Mouse (Mus musculus) cerebellum, adult 11 months (tissue): ENCODE data around the gene Epha2.

Source experiments
- DNase-seq: peaks from one replicate; pipeline ENCODE4 v3.0.0; 2022

Gene Epha2

GRCm38 (mm10) chr4:141301116-141301553, at the start of gene Epha2:
Gene Epha2, plus strand, starts transcription at chr4:141301240.
- DNase-seq: peak; percentile 43

- DNase-seq: no peak
These were observed 48.4 kb upstream of the Epha2 start for GRCm38 (mm10) chr4:141252641-141253040.

GRCm38 (mm10) chr4:141254234-141254633, 46.8 kb upstream of the Epha2 start:
- no peak for DNase-seq

GRCm38 (mm10) chr4:141257440-141257839, 43.6 kb upstream of the Epha2 start:
- DNase-seq: no peak

GRCm38 (mm10) chr4:141259413-141259812, 41.6 kb upstream of the Epha2 start:
- DNase-seq: no peak

- DNase-seq: no peak
These were observed 40.9 kb upstream of the Epha2 start for GRCm38 (mm10) chr4:141260007-141260723.

GRCm38 (mm10) chr4:141262906-141263637, 38.0 kb upstream of the Epha2 start:
- no peak for DNase-seq

- no peak for DNase-seq
These were observed 34.9 kb upstream of the Epha2 start for GRCm38 (mm10) chr4:141265979-141266637.

- no peak for DNase-seq
These were observed 33.8 kb upstream of the Epha2 start for GRCm38 (mm10) chr4:141267250-141267649.

- DNase-seq: no peak
These were observed 33.2 kb upstream of the Epha2 start for GRCm38 (mm10) chr4:141267837-141268236.

GRCm38 (mm10) chr4:141268350-141268749, 32.7 kb upstream of the Epha2 start:
- DNase-seq: no peak

- DNase-seq: no peak
These were observed 32.0 kb upstream of the Epha2 start for GRCm38 (mm10) chr4:141269080-141269479.

- DNase-seq: no peak
These were observed 30.7 kb upstream of the Epha2 start for GRCm38 (mm10) chr4:141270201-141270940.

- no peak for DNase-seq
These were observed 29.8 kb upstream of the Epha2 start for GRCm38 (mm10) chr4:141271228-141271627.

- no peak for DNase-seq
These were observed 29.3 kb upstream of the Epha2 start for GRCm38 (mm10) chr4:141271721-141272120.

GRCm38 (mm10) chr4:141272878-141273277, 28.2 kb upstream of the Epha2 start:
- no peak for DNase-seq

- peak; percentile 59 for DNase-seq
These were observed 27.7 kb upstream of the Epha2 start for GRCm38 (mm10) chr4:141273296-141273695.

- DNase-seq: no peak
These were observed 26.3 kb upstream of the Epha2 start for GRCm38 (mm10) chr4:141274485-141275341.

GRCm38 (mm10) chr4:141277157-141277556, 23.9 kb upstream of the Epha2 start:
- DNase-seq: no peak

- DNase-seq: no peak
These were observed 22.9 kb upstream of the Epha2 start for GRCm38 (mm10) chr4:141278154-141278553.

GRCm38 (mm10) chr4:141279327-141279726, 21.7 kb upstream of the Epha2 start:
- DNase-seq: no peak

- DNase-seq: no peak
These were observed 21.3 kb upstream of the Epha2 start for GRCm38 (mm10) chr4:141279783-141280182.
